Mouse (Mus musculus) megakaryocyte, embryonic 14.5 days (primary cell): ENCODE results near the gene Ugt1a7c.

ENCODE experiments used
- FLI1 ChIP-seq: IDR thresholded peaks from 2 replicates; pipeline ENCODE4 v1.6.1; 2012; ENCODE audit warnings: low read length, inconsistent platforms, mixed read lengths
- GATA1 ChIP-seq: IDR thresholded peaks from 3 replicates; pipeline ENCODE4 v1.6.1; 2012; ENCODE audit warnings: mixed read lengths, low read length, inconsistent platforms, borderline replicate concordance

DNA sequence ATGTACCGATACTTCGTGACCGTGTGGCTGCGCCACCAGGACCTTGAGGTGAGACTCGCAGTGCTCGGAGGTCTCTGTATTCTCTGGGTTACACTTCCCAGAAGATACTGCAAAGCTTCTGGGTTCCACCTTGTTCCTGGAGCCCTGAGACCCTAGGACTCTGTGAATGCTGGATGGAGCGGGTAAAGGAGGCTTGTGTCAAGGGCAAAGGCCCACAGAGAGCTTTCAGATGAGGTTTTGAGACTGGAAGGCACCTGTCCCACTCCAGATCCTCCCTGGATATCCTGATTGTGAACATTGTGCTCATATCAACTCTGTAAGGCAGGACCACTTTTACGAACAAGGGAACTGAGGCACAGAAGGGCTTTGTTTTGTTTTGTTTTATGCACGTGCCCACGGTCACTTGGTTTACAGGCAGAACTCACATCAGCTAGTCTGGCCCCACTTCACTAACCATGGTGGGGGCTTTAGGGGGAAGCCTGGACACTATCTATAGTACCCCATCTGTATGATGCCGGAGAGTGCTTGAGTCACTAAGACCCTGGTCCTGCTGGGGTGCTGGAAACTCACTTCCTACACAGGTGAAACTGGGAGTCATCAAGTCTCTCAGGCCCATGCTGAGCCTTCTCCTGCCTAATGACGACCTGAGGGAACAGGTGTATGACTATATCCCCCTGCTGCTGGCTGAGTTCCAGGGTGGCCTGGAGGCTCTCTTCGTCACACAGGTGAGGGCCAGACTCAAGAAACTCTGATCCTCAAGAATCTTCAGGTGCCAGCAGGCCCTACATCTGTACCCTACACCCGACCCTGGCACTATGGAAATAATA, 138.8 kb downstream of the Ugt1a7c start:
- no peak for TF ChIP-seq GATA1
- TF ChIP-seq FLI1, result no peak
